Mouse (Mus musculus) lung, embryonic 15.5 days (tissue): ENCODE measurements around the gene Stra6. TPM values are rescaled to one million over a fixed set of nuclear protein-coding genes. Genes with fewer than 3 reads are reported as not detected.

Experiments
- ATAC-seq: fragments of 200-750 bp; cut with Nextera tagmentation; 2 replicates; pipeline ENCODE4 v1.8.0; 2017; ENCODE audit warnings: moderate number of reproducible peaks, borderline replicate concordance; ENCODE audit not compliant: low FRiP score, low TSS enrichment; ENCODE audit errors: extremely low read depth
- H3K27ac ChIP-seq: fragments of 300-500 bp; sonication (generic); 2 replicates; pipeline ENCODE4 v1.5.1; 2015; ENCODE audit warnings: moderate library complexity, mild to moderate bottlenecking, inconsistent platforms
- H3K27me3 ChIP-seq: fragments of 300-500 bp; sonication (generic); 2 replicates; pipeline ENCODE4 v1.6.1; 2015; ENCODE audit warnings: inconsistent platforms
- H3K36me3 ChIP-seq: fragments of 300-500 bp; sonication (generic); 2 replicates; pipeline ENCODE4 v1.6.1; 2015; ENCODE audit warnings: inconsistent platforms
- H3K4me1 ChIP-seq: fragments of 300-500 bp; sonication (generic); 2 replicates; pipeline ENCODE4 v1.6.1; 2015; ENCODE audit warnings: inconsistent platforms
- H3K4me2 ChIP-seq: fragments of 300-500 bp; sonication (generic); 2 replicates; pipeline ENCODE4 v1.6.1; 2015; ENCODE audit warnings: inconsistent platforms, mild to moderate bottlenecking, moderate library complexity
- H3K4me3 ChIP-seq: fragments of 300-500 bp; sonication (generic); 2 replicates; pipeline ENCODE4 v1.5.1; 2015; ENCODE audit warnings: mild to moderate bottlenecking, inconsistent platforms
- H3K9ac ChIP-seq: fragments of 300-500 bp; sonication (generic); 2 replicates; pipeline ENCODE4 v1.6.1; 2015; ENCODE audit warnings: inconsistent platforms
- H3K9me3 ChIP-seq: fragments of 300-500 bp; sonication (generic); 2 replicates; pipeline ENCODE4 v1.6.1; 2016; ENCODE audit warnings: inconsistent platforms
- WGBS: fragments of 180-500 bp; shearing (Covaris S2); methylation state at CpG from one replicate; pipeline ENCODE4 v1.1.7; 2015; 5-methylcytosine and 5-hydroxymethylcytosine counted together
- polyA plus RNA-seq: library from polyadenylated mRNA; unstranded; fragments of >200 nt; fragmentation: Nextera tagmentation; extraction: Ambion mirVana; gene quantifications from 2 replicates; pipeline ENCODE4 v1.2.1, GENCODE M21; 2015

The Stra6 gene
- polyA plus RNA-seq, 1 experiment from 2014 or later = 1.2 TPM

- Histone ChIP-seq H3K4me1 (no peaks in the 10 kb centered on the region), H3K27ac (no peak overlapping the region), H3K9ac (no peak overlapping the region), H3K36me3 (no peaks in the 10 kb centered on the region), H3K4me2 (no peak overlapping the region), H3K4me3 (no peak overlapping the region), H3K27me3 (peaks cover 19% of the 10 kb centered on the region), H3K9me3 (no peaks in the 10 kb centered on the region)
- 54% methylated on average over 3 of the region's 3 CpGs for WGBS
- no peak for ATAC-seq
These were observed 10.0 kb upstream of the Stra6 start for GRCm38 (mm10) chr9:58053544-58053943.

- Histone ChIP-seq H3K36me3 (no peaks in the 10 kb centered on the region), H3K4me2 (no peak overlapping the region), H3K27ac (no peak overlapping the region), H3K4me1 (no peaks in the 10 kb centered on the region), H3K4me3 (no peak overlapping the region), H3K9me3 (no peaks in the 10 kb centered on the region), H3K9ac (no peak overlapping the region), H3K27me3 (peaks cover 18% of the 10 kb centered on the region)
- 94% methylated on average over 1 of the region's 1 CpGs for WGBS
- ATAC-seq = no peak
These were observed 9.6 kb upstream of the Stra6 start for GRCm38 (mm10) chr9:58054032-58054431.

GRCm38 (mm10) chr9:58055666-58056065, 7.9 kb upstream of the Stra6 start:
- no peaks in the 10 kb centered on the region for H3K4me1 ChIP-seq
- no peak overlapping the region for H3K9ac ChIP-seq
- H3K4me2 ChIP-seq = no peak overlapping the region
- no peak for ATAC-seq
- H3K36me3 ChIP-seq = no peaks in the 10 kb centered on the region
- 66% methylated on average over 5 of the region's 5 CpGs for WGBS
- no peak overlapping the region for H3K27ac ChIP-seq
- H3K27me3 ChIP-seq = 0 out of 2 replicates have a peak, but pooled peaks cover 2% of the 10 kb centered on the region
- no peaks in the 10 kb centered on the region for H3K9me3 ChIP-seq
- no peak overlapping the region for H3K4me3 ChIP-seq

GRCm38 (mm10) chr9:58059920-58060319, 3.7 kb upstream of the Stra6 start:
- ATAC-seq = no peak
- Histone ChIP-seq H3K36me3 (no peaks in the 10 kb centered on the region), H3K27me3 (peaks cover 16% of the 10 kb centered on the region), H3K9ac (no peak overlapping the region), H3K27ac (no peak overlapping the region), H3K4me2 (no peak overlapping the region), H3K4me3 (no peak overlapping the region), H3K9me3 (no peaks in the 10 kb centered on the region), H3K4me1 (no peaks in the 10 kb centered on the region)
- WGBS = 21% methylated on average over 1 of the region's 1 CpGs

- no peak overlapping the region for H3K4me3 ChIP-seq
- H3K27ac ChIP-seq = no peak overlapping the region
- H3K4me1 ChIP-seq = no peaks in the 10 kb centered on the region
- H3K4me2 ChIP-seq = no peak overlapping the region
- H3K36me3 ChIP-seq = no peaks in the 10 kb centered on the region
- H3K27me3 ChIP-seq = peaks cover 16% of the 10 kb centered on the region
- 11% methylated on average over 23 of the region's 23 CpGs for WGBS
- H3K9me3 ChIP-seq = no peaks in the 10 kb centered on the region
- no peak for ATAC-seq
- no peak overlapping the region for H3K9ac ChIP-seq
These were observed 2.6 kb upstream of the Stra6 start for GRCm38 (mm10) chr9:58060677-58061667.

- no peak overlapping the region for H3K9ac ChIP-seq
These were observed 1.9 kb downstream of the Stra6 start for GRCm38 (mm10) chr9:58065532-58065931.

GRCm38 (mm10) chr9:58065977-58066730, 2.6 kb downstream of the Stra6 start:
- Histone ChIP-seq H3K27me3 (peaks cover 13% of the 10 kb centered on the region), H3K9me3 (no peaks in the 10 kb centered on the region), H3K9ac (no peak overlapping the region), H3K4me3 (no peak overlapping the region), H3K27ac (no peak overlapping the region), H3K4me2 (no peak overlapping the region), H3K36me3 (no peaks in the 10 kb centered on the region), H3K4me1 (peaks cover 14% of the 10 kb centered on the region)
- no peak for ATAC-seq
- WGBS = 50% methylated on average over 6 of the region's 6 CpGs

More at GRCm38 (mm10) chr9:58065532-58065931, 1.9 kb downstream of the Stra6 start:
- Histone ChIP-seq H3K9me3 (no peaks in the 10 kb centered on the region), H3K36me3 (no peaks in the 10 kb centered on the region), H3K27ac (no peak overlapping the region), H3K4me2 (no peak overlapping the region), H3K27me3 (peaks cover 16% of the 10 kb centered on the region), H3K4me1 (peaks cover 14% of the 10 kb centered on the region), H3K4me3 (no peak overlapping the region)
- ATAC-seq = no peak
- 56% methylated on average over 6 of the region's 6 CpGs for WGBS

- 56% methylated on average over 6 of the region's 6 CpGs for WGBS
- no peak overlapping the region for H3K4me3 ChIP-seq
- no peaks in the 10 kb centered on the region for H3K36me3 ChIP-seq
- no peak overlapping the region for H3K27ac ChIP-seq
- H3K4me2 ChIP-seq = no peak overlapping the region
- H3K9me3 ChIP-seq = no peaks in the 10 kb centered on the region
- H3K27me3 ChIP-seq = peaks cover 8% of the 10 kb centered on the region; the same call in 1 of the 2 replicates
- no peak overlapping the region for H3K9ac ChIP-seq
- peaks cover 14% of the 10 kb centered on the region for H3K4me1 ChIP-seq
- ATAC-seq = no peak
These were observed 3.1 kb downstream of the Stra6 start for GRCm38 (mm10) chr9:58066731-58067095.

GRCm38 (mm10) chr9:58067546-58067945, 4.0 kb downstream of the Stra6 start:
- Histone ChIP-seq H3K9ac (no peak overlapping the region), H3K4me1 (peaks cover 14% of the 10 kb centered on the region), H3K27ac (no peak overlapping the region), H3K4me3 (no peak overlapping the region), H3K27me3 (peaks cover 8% of the 10 kb centered on the region; the same call in 1 of the 2 replicates), H3K36me3 (no peaks in the 10 kb centered on the region), H3K4me2 (no peak overlapping the region), H3K9me3 (no peaks in the 10 kb centered on the region)
- WGBS = 75% methylated on average over 3 of the region's 3 CpGs
- no peak for ATAC-seq

GRCm38 (mm10) chr9:58074561-58074960, 11.0 kb downstream of the Stra6 start:
- ATAC-seq = no peak
- WGBS = 53% methylated on average over 3 of the region's 3 CpGs

GRCm38 (mm10) chr9:58084586-58084985, 21.0 kb downstream of the Stra6 start:
- Histone ChIP-seq H3K4me3 (no peak overlapping the region), H3K27me3 (no peaks in the 10 kb centered on the region; the same call in 1 of the 2 replicates)

More at GRCm38 (mm10) chr9:58074561-58074960, 11.0 kb downstream of the Stra6 start:
- H3K27me3 ChIP-seq = no peaks in the 10 kb centered on the region
- H3K9ac ChIP-seq = no peak overlapping the region
- H3K4me2 ChIP-seq = no peak overlapping the region
- no peak overlapping the region for H3K27ac ChIP-seq
- no peaks in the 10 kb centered on the region for H3K36me3 ChIP-seq
- H3K4me3 ChIP-seq = no peak overlapping the region
- H3K9me3 ChIP-seq = no peaks in the 10 kb centered on the region
- H3K4me1 ChIP-seq = no peaks in the 10 kb centered on the region

GRCm38 (mm10) chr9:58085074-58085473, 21.5 kb downstream of the Stra6 start:
- Histone ChIP-seq H3K4me3 (no peak overlapping the region), H3K9me3 (no peaks in the 10 kb centered on the region), H3K4me1 (no peaks in the 10 kb centered on the region), H3K27me3 (no peaks in the 10 kb centered on the region; the same call in 1 of the 2 replicates), H3K36me3 (no peaks in the 10 kb centered on the region), H3K4me2 (no peak overlapping the region), H3K9ac (no peak overlapping the region), H3K27ac (no peak overlapping the region)
- no peak for ATAC-seq
- 30% methylated on average over 2 of the region's 2 CpGs for WGBS

More at GRCm38 (mm10) chr9:58084586-58084985, 21.0 kb downstream of the Stra6 start:
- no peaks in the 10 kb centered on the region for H3K4me1 ChIP-seq
- H3K4me2 ChIP-seq = no peak overlapping the region
- no peak for ATAC-seq
- H3K27ac ChIP-seq = no peak overlapping the region
- 20% methylated on average over 8 of the region's 8 CpGs for WGBS
- H3K36me3 ChIP-seq = no peaks in the 10 kb centered on the region
- no peak overlapping the region for H3K9ac ChIP-seq
- H3K9me3 ChIP-seq = no peaks in the 10 kb centered on the region
